Mouse (Mus musculus) CH12.LX (cell line): ENCODE measurements around the gene Celf2. TPM values are rescaled to one million over a fixed set of nuclear protein-coding genes. Genes with fewer than 3 reads are reported as not detected.

Experiments
- DNase-seq: peaks from one replicate; pipeline ENCODE4 v3.0.0-alpha.2; 2013; ENCODE audit errors: extremely low read depth
- H3K27ac ChIP-seq: 2 replicates; pipeline ENCODE4 v1.5.1; 2012; ENCODE audit warnings: low read depth, mild to moderate bottlenecking, control low read depth, moderate library complexity; ENCODE audit not compliant: insufficient read depth
- H3K27me3 ChIP-seq: replicated peaks from 2 replicates; pipeline ENCODE3; 2012; ENCODE audit warnings: inconsistent platforms
- H3K36me3 ChIP-seq, 2 experiments: replicated peaks in 1 of 2; 2 replicates each; pipeline versions ENCODE3 to v1.6.1; 2012; ENCODE audit warnings: inconsistent platforms in 1 of 2, low read length in 1 of 2, mild to moderate bottlenecking in 1 of 2, mixed read lengths in 1 of 2, moderate library complexity in 1 of 2; ENCODE audit not compliant: control insufficient read depth in 1 of 2, insufficient read depth in 1 of 2
- H3K4me1 ChIP-seq, 2 experiments: 2 replicates each; pipeline ENCODE4 v1.6.1; 2012; ENCODE audit warnings: inconsistent platforms in 1 of 2, moderate library complexity in 1 of 2; ENCODE audit not compliant: insufficient read depth in 2 of 2, control insufficient read depth in 1 of 2
- H3K4me2 ChIP-seq: 2 replicates; pipeline ENCODE4 v1.6.1; 2012; ENCODE audit warnings: low read depth, mild to moderate bottlenecking, control low read depth; ENCODE audit not compliant: poor library complexity, insufficient read depth, severe bottlenecking
- H3K4me3 ChIP-seq, 3 experiments: fragments of 150-350 bp in 1 of 3; sonication (generic) in 1 of 3; replicated peaks in 1 of 3; 2 replicates each; pipeline versions ENCODE3 to v1.5.1; 2011 to 2012; ENCODE audit warnings: low read depth in 2 of 3, low read length in 2 of 3, mild to moderate bottlenecking in 2 of 3, moderate library complexity in 2 of 3, control low read depth in 1 of 3, improper control_type of control experiment in 1 of 3, inconsistent platforms in 1 of 3, mixed read lengths in 1 of 3; ENCODE audit not compliant: poor library complexity in 1 of 3
- H3K79me2 ChIP-seq: replicated peaks from 2 replicates; pipeline ENCODE4 v1.6.1; 2012; ENCODE audit warnings: mild to moderate bottlenecking, moderate library complexity; ENCODE audit not compliant: control insufficient read depth, poor library complexity, insufficient read depth, severe bottlenecking; ENCODE audit errors: extremely low read depth
- H3K9ac ChIP-seq: 2 replicates; pipeline ENCODE4 v1.6.1; 2012; ENCODE audit warnings: low read depth, mild to moderate bottlenecking, control low read depth, moderate library complexity; ENCODE audit not compliant: insufficient read depth
- H3K9me3 ChIP-seq: replicated peaks from 2 replicates; pipeline ENCODE3; 2012; ENCODE audit warnings: low read length, inconsistent platforms, mixed read lengths
- BHLHE40 ChIP-seq: IDR thresholded peaks from 2 replicates; pipeline ENCODE4 v1.6.1; 2011; ENCODE audit warnings: mild to moderate bottlenecking, low read depth, low read length, improper control_type of control experiment
- CHD1 ChIP-seq: IDR thresholded peaks from 2 replicates; pipeline ENCODE4 v1.6.1; 2012; ENCODE audit warnings: low read depth, low read length, improper control_type of control experiment, inconsistent platforms
- CHD2 ChIP-seq: IDR thresholded peaks from 2 replicates; pipeline ENCODE4 v1.6.1; 2011; ENCODE audit warnings: low read length, improper control_type of control experiment
- ELF1 ChIP-seq: IDR thresholded peaks from 2 replicates; pipeline ENCODE4 v1.6.1; 2014; ENCODE audit warnings: low read depth, mild to moderate bottlenecking, inconsistent platforms, low read length, improper control_type of control experiment
- EP300 ChIP-seq: IDR thresholded peaks from 2 replicates; pipeline ENCODE4 v1.6.1; 2011; ENCODE audit warnings: low read length, improper control_type of control experiment
- GABPA ChIP-seq: IDR thresholded peaks from 2 replicates; pipeline ENCODE4 v1.6.1; 2012; ENCODE audit warnings: low read depth, low read length, improper control_type of control experiment, inconsistent platforms; ENCODE audit not compliant: insufficient replicate concordance
- IRF4 ChIP-seq: IDR thresholded peaks from 2 replicates; pipeline ENCODE4 v1.6.1; 2014; ENCODE audit warnings: low read depth, mild to moderate bottlenecking, inconsistent platforms, low read length, improper control_type of control experiment
- KAT2A ChIP-seq: IDR thresholded peaks from 2 replicates; pipeline ENCODE4 v1.6.1; 2012; ENCODE audit warnings: low read length, improper control_type of control experiment, inconsistent platforms; ENCODE audit not compliant: insufficient replicate concordance
- MAZ ChIP-seq: IDR thresholded peaks from 2 replicates; pipeline ENCODE4 v1.6.1; 2012; ENCODE audit warnings: low read depth, mild to moderate bottlenecking, inconsistent platforms, low read length, improper control_type of control experiment, moderate library complexity
- MEF2A ChIP-seq: IDR thresholded peaks from 2 replicates; pipeline ENCODE4 v1.6.1; 2014; ENCODE audit warnings: low read depth, mild to moderate bottlenecking, inconsistent platforms, low read length, improper control_type of control experiment, borderline replicate concordance
- MXI1 ChIP-seq: IDR thresholded peaks from 2 replicates; pipeline ENCODE4 v1.6.1; 2011; ENCODE audit warnings: mild to moderate bottlenecking, low read depth, low read length, improper control_type of control experiment
- MYC ChIP-seq: IDR thresholded peaks from 2 replicates; pipeline ENCODE4 v1.6.1; 2011; ENCODE audit warnings: low read depth, mild to moderate bottlenecking, improper control_type of control experiment, low read length
- NELFE ChIP-seq: IDR thresholded peaks from 2 replicates; pipeline ENCODE4 v1.6.1; 2011; ENCODE audit warnings: low read depth, low read length, improper control_type of control experiment
- POLR2A ChIP-seq: IDR thresholded peaks from 2 replicates; pipeline ENCODE4 v1.6.1; 2011; ENCODE audit warnings: low read depth, mild to moderate bottlenecking, improper control_type of control experiment, low read length
- RAD21 ChIP-seq: IDR thresholded peaks from 2 replicates; pipeline ENCODE4 v1.6.1; 2011; ENCODE audit warnings: low read depth, mild to moderate bottlenecking, low read length, improper control_type of control experiment, moderate library complexity
- TBP ChIP-seq: conservative IDR thresholded peaks from 2 replicates; pipeline ENCODE4 v1.6.1; 2011; ENCODE audit warnings: low read depth, low read length, improper control_type of control experiment
- UBTF ChIP-seq: IDR thresholded peaks from 2 replicates; pipeline ENCODE4 v1.6.1; 2012; ENCODE audit warnings: low read depth, mild to moderate bottlenecking, inconsistent platforms, low read length, improper control_type of control experiment, moderate library complexity
- USF2 ChIP-seq: conservative IDR thresholded peaks from 2 replicates; pipeline ENCODE4 v1.6.1; 2011; ENCODE audit warnings: low read depth, low read length, improper control_type of control experiment
- ZKSCAN1 ChIP-seq: IDR thresholded peaks from 2 replicates; pipeline ENCODE4 v1.6.1; 2012; ENCODE audit warnings: low read depth, inconsistent platforms, low read length, improper control_type of control experiment, borderline replicate concordance
- dilution Hi-C: fragments of 300-500 bp; cut with MboI; formaldehyde crosslinking; loops from 2 replicates; pipeline ENCODE4 v1.14.3; 2020; ENCODE audit warnings: low sequenced_read_pairs; ENCODE audit not compliant: extremely low pct_unique_long_range_greater_than_20kb, extremely low pct_ligation_motif_present
- in situ Hi-C: fragments of 300-500 bp; cut with MboI; formaldehyde crosslinking; loops from 3 replicates; pipeline ENCODE4 v1.14.3; 2019; ENCODE audit warnings: low sequenced_read_pairs, low pct_ligation_motif_present, low pct_unique_long_range_greater_than_20kb, mixed read lengths
- polyA plus RNA-seq: library from polyadenylated mRNA; unstranded; fragments of >175 nt; gene quantifications from 2 replicates; pipeline ENCODE4 v1.2.1, GENCODE M21; 2012; ENCODE audit warnings: low read depth; ENCODE audit not compliant: insufficient read length
- total RNA-seq, 2 experiments: library from RNA; depleted of rRNA; stranded (reverse); fragments of 300-350 nt in 1 of 2; fragments of >200 nt in 1 of 2; gene quantifications; 2 replicates each; pipeline ENCODE4 v1.2.3; 2012 to 2014

Celf2 gene
- total and polyA plus RNA-seq, 3 experiments: 51.0 to 143 (median 103) TPM

- Histone ChIP-seq H3K4me2 (no peak overlapping the region), H3K79me2 (no peaks in the 10 kb centered on the region), H3K36me3 (no peaks in the 10 kb centered on the region), H3K9me3 (no peaks in the 10 kb centered on the region), H3K9ac (no peak overlapping the region), H3K27ac (no peak overlapping the region), H3K27me3 (no peaks in the 10 kb centered on the region), H3K4me3 (no peak overlapping the region), H3K4me1 (peaks cover 0 to 5% of the 10 kb centered on the region in 2 experiments; a peak in 1 of 4 replicates)
- dilution Hi-C loops (no loop called here), in situ Hi-C loops (no loop called here)
- no peak for DNase-seq
- no peak for TF ChIP-seq POLR2A
- TF ChIP-seq USF2: no peak
- TF ChIP-seq MYC: no peak
- no peak for TF ChIP-seq MAZ
Measured at GRCm38 (mm10) chr2:6915386-6915785, 594.0 kb downstream of the Celf2 start.

GRCm38 (mm10) chr2:6913315-6913714 lies 596.0 kb downstream of the Celf2 start:
- no peak for DNase-seq
- TF ChIP-seq TBP: no peak
- TF ChIP-seq ELF1: no peak
- no peak for TF ChIP-seq IRF4
- no peak for TF ChIP-seq UBTF
- TF ChIP-seq EP300: no peak
- TF ChIP-seq CHD1: no peak
- no peak for TF ChIP-seq GABPA
- no peak for TF ChIP-seq NELFE
- TF ChIP-seq KAT2A: no peak
- no peak for TF ChIP-seq RAD21
- no peak for TF ChIP-seq BHLHE40
- no peak for TF ChIP-seq MXI1
- TF ChIP-seq MEF2A: no peak
- TF ChIP-seq ZKSCAN1: no peak
- no peak for TF ChIP-seq MAZ
- TF ChIP-seq CHD2: no peak
- Histone ChIP-seq H3K79me2 (no peaks in the 10 kb centered on the region), H3K4me3 (no peak overlapping the region), H3K27ac (no peak overlapping the region), H3K36me3 (no peaks in the 10 kb centered on the region), H3K27me3 (no peaks in the 10 kb centered on the region), H3K4me2 (no peak overlapping the region), H3K4me1 (peaks cover 0 to 5% of the 10 kb centered on the region in 2 experiments; a peak in 1 of 4 replicates), H3K9me3 (no peaks in the 10 kb centered on the region), H3K9ac (no peak overlapping the region)
- dilution Hi-C loops: no loop called here
- in situ Hi-C loops: no loop called here
